Mouse (Mus musculus): Measurements from ENCODE around the gene Csn3.
A peak's percentile ranks its signal among the peaks of the same experiment; 100 is the strongest.

Csn3 gene

DNA sequence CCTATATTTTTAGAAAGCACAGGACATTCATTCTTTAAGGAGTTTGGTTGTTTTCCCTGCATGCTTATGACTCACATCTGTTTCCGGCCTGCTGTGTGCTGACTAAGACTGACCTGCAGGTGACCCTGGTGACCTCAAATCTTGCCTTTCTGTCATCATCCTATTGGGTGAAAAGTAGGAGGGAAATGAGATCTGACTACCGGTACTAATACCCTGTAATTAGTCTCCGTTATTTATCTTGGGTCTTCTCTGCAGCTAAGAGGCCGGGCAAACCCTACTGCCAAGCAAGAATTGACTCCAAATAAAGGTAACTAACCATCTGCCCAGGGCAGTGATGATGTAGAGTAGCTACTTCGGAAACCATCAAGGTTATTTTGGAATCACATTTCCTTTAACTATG is at the start of gene Csn3:
TSS of gene Csn3 (plus strand) at position 208 of the 400 bp plus-strand sequence.
- DNase-seq (ENCODE audit: low read depth): peak; percentile 73

DNA sequence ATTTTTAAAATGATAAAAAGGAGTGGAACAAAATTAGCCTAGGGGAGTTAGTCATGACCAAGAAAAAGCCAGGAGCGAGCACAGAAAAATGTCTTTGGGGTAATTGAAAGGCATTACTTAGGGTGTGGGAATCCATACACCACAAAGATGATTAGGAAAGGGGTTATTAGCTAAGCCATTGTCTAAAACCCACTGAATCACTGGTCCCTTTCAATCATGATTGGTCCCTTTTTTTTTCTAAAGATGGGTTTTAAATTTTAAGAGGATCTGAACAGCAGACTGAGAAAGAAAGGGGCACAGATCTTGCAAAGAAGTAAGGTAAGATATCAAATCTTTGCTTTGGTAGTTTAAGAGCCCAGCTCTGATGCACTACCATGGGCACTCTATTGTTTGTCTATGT is 40.6 kb upstream of the Csn3 start, which contains the start of gene Odam:
TSS of gene Odam (plus strand) at position 301 of the 400 bp plus-strand sequence.
- no peak for DNase-seq (ENCODE audit: low read depth)

DNA sequence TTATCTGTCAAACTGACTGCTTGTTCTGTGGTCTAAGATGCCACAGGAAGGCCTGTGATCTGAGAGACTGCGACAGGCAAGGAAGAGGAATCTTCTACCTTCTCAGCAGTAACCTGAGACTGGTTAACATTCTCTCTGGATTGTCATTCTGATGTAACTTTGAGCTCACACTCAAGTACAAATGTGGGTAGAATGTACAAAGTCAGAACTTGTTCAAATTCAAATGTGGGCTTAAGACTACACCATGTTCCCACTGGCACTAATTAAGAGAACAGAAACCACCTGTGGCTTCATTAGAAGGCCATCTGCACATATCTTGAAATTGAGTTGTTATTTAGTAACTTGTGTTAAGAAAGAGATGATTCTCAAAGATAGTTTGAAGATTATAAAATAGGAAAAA is 6.2 kb downstream of the Csn3 start:
- peak; percentile 35 for DNase-seq (ENCODE audit: low read depth)

DNA sequence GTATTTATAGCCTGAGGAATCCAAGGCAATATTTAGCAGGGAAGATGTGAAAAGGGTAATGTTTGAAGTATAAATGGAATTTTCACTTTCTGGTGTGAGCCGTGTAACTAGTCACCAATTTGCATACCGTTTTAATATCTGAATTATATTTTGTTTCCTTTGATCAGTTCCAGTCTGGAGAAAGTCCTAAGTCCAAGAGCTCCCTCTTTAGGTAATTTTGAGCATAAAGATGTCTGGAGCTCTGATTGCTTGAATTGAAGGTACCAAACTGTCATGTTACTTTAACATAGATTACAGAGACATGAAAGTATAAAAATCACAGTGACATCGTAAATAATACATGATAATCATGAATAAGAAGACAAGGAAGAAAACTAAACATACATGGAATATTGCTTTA is 15.4 kb downstream of the Csn3 start:
- DNase-seq (ENCODE audit: low read depth): peak; percentile 40

DNA sequence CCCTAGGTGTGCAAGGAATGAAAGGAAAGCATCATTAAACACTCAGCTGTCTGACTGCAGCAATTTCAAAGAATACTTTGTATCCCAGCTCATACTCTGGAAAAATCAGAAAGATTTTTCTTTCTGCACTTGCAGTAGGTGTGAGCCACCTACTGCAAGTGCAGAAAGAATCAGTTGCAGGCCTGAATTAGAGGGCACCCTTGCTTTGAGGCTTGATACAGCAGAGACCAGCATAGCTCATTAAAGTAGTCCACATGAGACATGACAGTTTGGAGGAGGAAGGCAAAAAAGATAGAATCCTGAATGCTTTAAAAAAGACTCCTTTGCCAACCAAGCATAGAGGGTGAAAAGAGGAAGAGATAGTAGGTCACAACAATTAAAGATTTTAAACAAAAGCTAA is 17.1 kb downstream of the Csn3 start:
- no peak for DNase-seq (ENCODE audit: low read depth)

DNA sequence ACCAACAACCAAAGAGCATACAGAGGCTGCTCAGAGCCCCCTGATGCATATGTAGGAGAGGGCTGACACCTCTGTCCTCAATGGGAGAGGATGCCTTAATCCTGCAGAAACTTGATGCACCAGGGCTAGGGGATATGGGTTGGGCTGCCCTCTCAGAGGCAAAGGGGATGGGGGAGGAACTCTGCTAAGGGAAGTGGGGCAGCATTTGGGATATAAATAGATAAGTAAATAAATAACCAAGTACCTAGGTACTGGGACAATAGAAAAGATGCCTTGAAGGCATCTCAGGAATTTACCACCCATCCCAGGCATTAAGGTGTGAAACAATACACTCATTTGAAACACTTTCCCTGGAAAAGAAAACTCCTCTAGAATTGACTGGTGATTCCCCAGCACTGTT is 26.5 kb downstream of the Csn3 start:
- no peak for DNase-seq (ENCODE audit: low read depth)

DNA sequence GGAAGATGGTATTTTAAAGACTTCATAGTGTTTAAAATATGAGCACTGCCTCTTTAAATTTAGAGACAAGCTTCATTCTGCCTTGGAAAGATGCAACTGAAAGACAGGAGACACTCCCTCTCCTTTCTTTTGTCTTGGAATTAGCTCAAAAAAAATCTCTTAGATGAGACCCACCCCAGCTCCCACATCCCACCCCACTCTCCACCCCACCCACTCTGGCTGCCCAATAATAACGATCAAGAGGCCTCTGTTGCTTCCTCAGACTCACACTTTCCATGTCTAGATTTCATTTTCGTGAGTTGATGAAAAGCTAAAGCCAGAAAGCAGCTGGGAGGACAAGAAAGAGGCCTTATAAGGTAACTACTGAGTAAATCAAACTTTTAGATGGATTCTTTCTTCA is 43.8 kb downstream of the Csn3 start, which contains the start of the genes 2310003L06Rik and Gm28434:
TSS of gene 2310003L06Rik (plus strand) at position 259 of the 400 bp plus-strand sequence.
TSS of gene Gm28434 (plus strand) at position 317 of the 400 bp plus-strand sequence.
- DNase-seq (ENCODE audit: low read depth): no peak

DNA sequence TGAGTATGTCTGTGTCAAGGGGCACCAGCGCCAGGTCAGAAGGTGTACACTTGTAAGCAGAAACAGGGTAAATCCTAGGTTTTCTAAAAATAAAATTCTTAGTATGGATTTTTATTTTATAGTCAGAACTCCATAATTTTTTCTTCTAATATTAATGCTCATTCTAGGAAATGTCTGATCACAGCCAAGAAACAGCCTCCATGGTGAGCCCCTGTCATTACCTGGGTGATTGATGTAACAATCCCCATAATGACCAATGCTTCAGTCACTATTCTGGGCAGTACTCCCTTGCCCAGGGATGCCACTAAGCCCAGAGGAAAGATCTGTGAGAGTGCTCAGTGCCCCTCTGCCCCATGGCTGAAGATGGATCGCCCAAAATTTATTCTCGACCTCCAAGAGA is 53.8 kb downstream of the Csn3 start, which contains the start of gene Cabs1:
TSS of gene Cabs1 (plus strand) at position 301 of the 400 bp plus-strand sequence.
- DNase-seq (ENCODE audit: low read depth): no peak

Measured in 416B (cell line).